ENCODE assay signal across 13 mouse cellular contexts in genomic region chr9:63147296-63147695, GRCm38 (mm10). TPM values are rescaled to one million over a fixed set of nuclear protein-coding genes. Genes with fewer than 3 reads are reported as not detected.
DNase-seq lines count a peak whose midpoint lies in the region; ATAC-seq lines count a peak whose summit lies in the region.
"Had no signal": no experiment of that assay in that cellular context is flagged by ENCODE, and none has a peak within 500 bp of the region (broad histone marks: within the 10 kb centered on the region; RNA-seq: fewer than 3 reads in every experiment).

No protein-coding gene starts in this region.

- H3K4me1 ChIP-seq in kidney, embryonic 16.5 days (ENCODE audit: insufficient read depth, low read length), result peaks cover 42% of the 10 kb centered on the region
- peaks cover 50% of the 10 kb centered on the region for H3K4me1 ChIP-seq in embryonic facial prominence, embryonic 12.5 days
- H3K4me1 ChIP-seq in hindbrain, embryonic 10.5 days (replicated peaks), result peaks cover 88% of the 10 kb centered on the region
- peaks cover 74% of the 10 kb centered on the region for H3K4me1 ChIP-seq in limb, embryonic 15.5 days

- ATAC-seq in kidney, embryonic 16.5 days (ENCODE audit: low FRiP score, low TSS enrichment), result no peak
- ATAC-seq in embryonic facial prominence, embryonic 12.5 days (ENCODE audit: insufficient number of reproducible peaks, insufficient read depth, low FRiP score, low TSS enrichment), result no peak
- no peak for ATAC-seq in limb, embryonic 15.5 days (ENCODE audit: insufficient number of reproducible peaks, low FRiP score, low TSS enrichment, low read depth)

- no peak overlapping the region for H3K9ac ChIP-seq in kidney, embryonic 16.5 days (replicated peaks; ENCODE audit: low read length)
- no peak overlapping the region for H3K9ac ChIP-seq in embryonic facial prominence, embryonic 12.5 days
- H3K9ac ChIP-seq in limb, embryonic 15.5 days, result no peak overlapping the region

- no peaks in the 10 kb centered on the region for H3K36me3 ChIP-seq in kidney, embryonic 16.5 days (ENCODE audit: insufficient read depth, low read length)
- no peaks in the 10 kb centered on the region for H3K36me3 ChIP-seq in embryonic facial prominence, embryonic 12.5 days
- H3K36me3 ChIP-seq in hindbrain, embryonic 10.5 days, result no peaks in the 10 kb centered on the region
- H3K36me3 ChIP-seq in limb, embryonic 15.5 days, result no peaks in the 10 kb centered on the region
- H3K36me3 ChIP-seq: G1E had no signal

- no peaks in the 10 kb centered on the region for H3K9me3 ChIP-seq in kidney, embryonic 16.5 days (ENCODE audit: low read length)
- no peaks in the 10 kb centered on the region for H3K9me3 ChIP-seq in embryonic facial prominence, embryonic 12.5 days
- no peaks in the 10 kb centered on the region for H3K9me3 ChIP-seq in hindbrain, embryonic 10.5 days
- H3K9me3 ChIP-seq in limb, embryonic 15.5 days, result no peaks in the 10 kb centered on the region

- H3K4me3 ChIP-seq in kidney, embryonic 16.5 days (ENCODE audit: low read length), result peak overlapping the region; percentile 32; the same call in 1 of the 2 replicates
- H3K4me3 ChIP-seq in embryonic facial prominence, embryonic 12.5 days, result peak overlapping the region; percentile 19
- H3K4me3 ChIP-seq in hindbrain, embryonic 10.5 days, result peak overlapping the region; percentile 38
- peak overlapping the region; percentile 27; the same call in 1 of the 2 replicates for H3K4me3 ChIP-seq in limb, embryonic 15.5 days
- H3K4me3 ChIP-seq: erythroblast, embryonic 14.5 days had no signal

- no peak overlapping the region for H3K27ac ChIP-seq in kidney, embryonic 16.5 days (ENCODE audit: low read length)
- no peak overlapping the region for H3K27ac ChIP-seq in embryonic facial prominence, embryonic 12.5 days
- H3K27ac ChIP-seq in hindbrain, embryonic 10.5 days, result no peak overlapping the region
- no peak overlapping the region for H3K27ac ChIP-seq in limb, embryonic 15.5 days

- H3K4me2 ChIP-seq in kidney, embryonic 16.5 days (replicated peaks; ENCODE audit: low read depth, low read length), result 0 out of 2 replicates have a peak overlapping the region, but pooled peaks have one; percentile 38
- peak overlapping the region; percentile 23 for H3K4me2 ChIP-seq in embryonic facial prominence, embryonic 12.5 days (replicated peaks)
- H3K4me2 ChIP-seq in limb, embryonic 15.5 days, result 0 out of 2 replicates have a peak overlapping the region, but pooled peaks have one; percentile 43

- WGBS in kidney, embryonic 16.5 days, result under 1% methylated on average over 9 of the region's 9 CpGs
- WGBS in embryonic facial prominence, embryonic 12.5 days, result under 1% methylated on average over 9 of the region's 9 CpGs
- under 1% methylated on average over 9 of the region's 9 CpGs for WGBS in hindbrain, embryonic 10.5 days
- under 1% methylated on average over 9 of the region's 9 CpGs for WGBS in limb, embryonic 15.5 days

- H3K27me3 ChIP-seq in kidney, embryonic 16.5 days (ENCODE audit: insufficient read depth, low read length), result peaks cover 100% of the 10 kb centered on the region
- H3K27me3 ChIP-seq in embryonic facial prominence, embryonic 12.5 days, result peaks cover 100% of the 10 kb centered on the region
- peaks cover 100% of the 10 kb centered on the region for H3K27me3 ChIP-seq in hindbrain, embryonic 10.5 days (ENCODE audit: insufficient read depth, poor library complexity, severe bottlenecking)
- peaks cover 100% of the 10 kb centered on the region for H3K27me3 ChIP-seq in limb, embryonic 15.5 days

- no peak for DNase-seq in kidney, adult 18-20 months
- DNase-seq in hindbrain, embryonic 10.5 days (ENCODE audit: low spot score), result peak; percentile 40
- DNase-seq in liver, result no peak
- DNase-seq in adrenal gland, postnatal 4 days (ENCODE audit: low spot score in 2 of 2), result no peak
- DNase-seq: gastrocnemius, postnatal 25 days; kidney, postnatal 36 days; thymus, postnatal 4 days had no signal

RNA-seq across cellular contexts. Expression of gene Skor1, which starts 1.5 kb away (rescaled TPM):
- polyA plus RNA-seq in kidney, embryonic 16.5 days (2015; fragmentation: Nextera tagmentation; extraction: Ambion mirVana), result not detected in 2 replicates
- 0.24 and 0.35 TPM in 2 replicates for polyA plus RNA-seq in embryonic facial prominence, embryonic 12.5 days (2016; fragmentation: Nextera tagmentation; extraction: Ambion mirVana)
- 0.68 and 6.8 TPM in 2 replicates for polyA plus RNA-seq in hindbrain, embryonic 10.5 days (2016; fragmentation: Nextera tagmentation; extraction: Ambion mirVana)
- 0.04 TPM in 1 of 2 replicates, not detected in the other for polyA plus RNA-seq in limb, embryonic 15.5 days (2015; fragmentation: Nextera tagmentation; extraction: Ambion mirVana)
- total RNA-seq in adrenal gland, postnatal 4 days (2021), result under 1 TPM; 0.23 to 0.34 TPM
- total RNA-seq: megakaryocyte, adult 5-6 weeks had no signal
- polyA plus RNA-seq: G1E had no signal
